9 mouse cellular contexts compared by ENCODE assay signal in genomic region chr9:21630673-21631072, GRCm38 (mm10). TPM values are rescaled to one million over a fixed set of nuclear protein-coding genes. Genes with fewer than 3 reads are reported as not detected.
DNase-seq lines count a peak whose midpoint lies in the region; ATAC-seq lines count a peak whose summit lies in the region.
"Had no signal": no experiment of that assay in that cellular context is flagged by ENCODE, and none has a peak within 500 bp of the region (broad histone marks: within the 10 kb centered on the region; RNA-seq: fewer than 3 reads in every experiment).

No protein-coding gene starts in this region.

- H3K36me3 ChIP-seq in hindbrain, embryonic 10.5 days: peaks cover 57% of the 10 kb centered on the region
- peaks cover 9% of the 10 kb centered on the region for H3K36me3 ChIP-seq in hindbrain, embryonic 16.5 days (ENCODE audit: control insufficient read depth, insufficient read depth, low read length)
- H3K36me3 ChIP-seq in embryonic facial prominence, embryonic 11.5 days (replicated peaks; ENCODE audit: control insufficient read depth, insufficient read depth, low read depth, low read length): peaks cover 3% of the 10 kb centered on the region

- no peak for ATAC-seq in hindbrain, embryonic 16.5 days
- no peak for ATAC-seq in embryonic facial prominence, embryonic 11.5 days (replicated peaks; ENCODE audit: insufficient number of reproducible peaks, low FRiP score, low TSS enrichment, low read depth)

- no peak overlapping the region for H3K4me2 ChIP-seq in hindbrain, embryonic 16.5 days (ENCODE audit: low read length)
- no peak overlapping the region for H3K4me2 ChIP-seq in embryonic facial prominence, embryonic 11.5 days (ENCODE audit: low read depth, low read length)
- H3K4me2 ChIP-seq: embryonic facial prominence, embryonic 13.5 days had no signal

- no peak overlapping the region for H3K4me3 ChIP-seq in hindbrain, embryonic 10.5 days
- no peak overlapping the region for H3K4me3 ChIP-seq in hindbrain, embryonic 16.5 days (ENCODE audit: low read length)
- H3K4me3 ChIP-seq in embryonic facial prominence, embryonic 11.5 days (ENCODE audit: low read depth, low read length): no peak overlapping the region
- H3K4me3 ChIP-seq: embryonic facial prominence, embryonic 13.5 days had no signal

- H3K27me3 ChIP-seq in hindbrain, embryonic 10.5 days (ENCODE audit: insufficient read depth, poor library complexity, severe bottlenecking): no peaks in the 10 kb centered on the region
- no peaks in the 10 kb centered on the region for H3K27me3 ChIP-seq in hindbrain, embryonic 16.5 days (replicated peaks; ENCODE audit: control insufficient read depth, insufficient read depth, low read length)
- no peaks in the 10 kb centered on the region for H3K27me3 ChIP-seq in embryonic facial prominence, embryonic 11.5 days (ENCODE audit: control insufficient read depth, insufficient read depth, low read length)
- H3K27me3 ChIP-seq: embryonic facial prominence, embryonic 13.5 days had no signal

- WGBS in hindbrain, embryonic 10.5 days: 88% methylated on average over 3 of the region's 3 CpGs
- 78% methylated on average over 3 of the region's 3 CpGs for WGBS in hindbrain, embryonic 16.5 days
- 86% methylated on average over 3 of the region's 3 CpGs for WGBS in embryonic facial prominence, embryonic 11.5 days

- DNase-seq in hindbrain, embryonic 10.5 days (ENCODE audit: low spot score): peak; percentile 20
- peak; percentile 71 for DNase-seq in CD4-positive, CD25-positive, alpha-beta regulatory T cell, adult 2 months (ENCODE audit: low read depth, low spot score)
- DNase-seq in adrenal gland, postnatal 10 days: peak; percentile 59
- peak; percentile 43 for DNase-seq in embryonic facial prominence, embryonic 11.5 days (ENCODE audit: low spot score)
- DNase-seq in layer of hippocampus, postnatal 10 days (ENCODE audit: low spot score in 2 of 2): peak; percentile 34 to 51
- peak; percentile 58 for DNase-seq in retina, postnatal 1 day
- no peak for DNase-seq in Muller cell, postnatal 12 days (ENCODE audit: inconsistent ontology term)

- H3K9me3 ChIP-seq in hindbrain, embryonic 10.5 days: no peaks in the 10 kb centered on the region
- no peaks in the 10 kb centered on the region for H3K9me3 ChIP-seq in hindbrain, embryonic 16.5 days (ENCODE audit: control insufficient read depth, low read length)
- H3K9me3 ChIP-seq in embryonic facial prominence, embryonic 11.5 days (replicated peaks; ENCODE audit: control insufficient read depth, low read length): no peaks in the 10 kb centered on the region
- H3K9me3 ChIP-seq: embryonic facial prominence, embryonic 13.5 days had no signal

- H3K27ac ChIP-seq in hindbrain, embryonic 10.5 days: no peak overlapping the region
- no peak overlapping the region for H3K27ac ChIP-seq in hindbrain, embryonic 16.5 days (ENCODE audit: low read depth, low read length)
- H3K27ac ChIP-seq in embryonic facial prominence, embryonic 11.5 days (replicated peaks; ENCODE audit: low read depth, low read length): no peak overlapping the region
- H3K27ac ChIP-seq: embryonic facial prominence, embryonic 13.5 days had no signal

- no peak overlapping the region for H3K9ac ChIP-seq in hindbrain, embryonic 16.5 days (ENCODE audit: low read depth, low read length)
- no peak overlapping the region for H3K9ac ChIP-seq in embryonic facial prominence, embryonic 11.5 days (replicated peaks; ENCODE audit: low read length)
- H3K9ac ChIP-seq: embryonic facial prominence, embryonic 13.5 days had no signal

- H3K4me1 ChIP-seq in hindbrain, embryonic 10.5 days (replicated peaks): 0 out of 2 replicates have a peak, but pooled peaks cover 2% of the 10 kb centered on the region
- peaks cover 3% of the 10 kb centered on the region; the same call in 1 of the 2 replicates for H3K4me1 ChIP-seq in hindbrain, embryonic 16.5 days (ENCODE audit: control insufficient read depth, insufficient read depth, low read depth, low read length)
- H3K4me1 ChIP-seq in embryonic facial prominence, embryonic 11.5 days (ENCODE audit: control insufficient read depth, insufficient read depth, low read length): no peaks in the 10 kb centered on the region

RNA-seq across cellular contexts. Expression of gene Smarca4, which starts 14.7 kb away (rescaled TPM):
- 153 and 173 TPM in 2 replicates for polyA plus RNA-seq in hindbrain, embryonic 10.5 days (2016; fragmentation: Nextera tagmentation; extraction: Ambion mirVana)
- polyA plus RNA-seq in hindbrain, embryonic 16.5 days (2015; fragmentation: Nextera tagmentation; extraction: Ambion mirVana): 109 and 130 TPM in 2 replicates
- 10 to 100 TPM; 58.7 to 64.8 TPM for total RNA-seq in adrenal gland, postnatal 10 days (2021)
- 106 and 119 TPM in 2 replicates for polyA plus RNA-seq in embryonic facial prominence, embryonic 11.5 days (2014; fragmentation: Nextera tagmentation; extraction: Ambion mirVana)
- 100 to 1,000 TPM; 122 to 123 TPM for total RNA-seq in layer of hippocampus, postnatal 10 days (2021)

RNA-seq across cellular contexts. Expression of gene Yipf2, which starts 38.0 kb away (rescaled TPM):
- polyA plus RNA-seq in hindbrain, embryonic 10.5 days (2016; fragmentation: Nextera tagmentation; extraction: Ambion mirVana): 21.5 and 23.7 TPM in 2 replicates
- 25.6 and 26.1 TPM in 2 replicates for polyA plus RNA-seq in hindbrain, embryonic 16.5 days (2015; fragmentation: Nextera tagmentation; extraction: Ambion mirVana)
- 10 to 100 TPM; 22.9 to 25.1 TPM for total RNA-seq in adrenal gland, postnatal 10 days (2021)
- 13.1 and 13.8 TPM in 2 replicates for polyA plus RNA-seq in embryonic facial prominence, embryonic 11.5 days (2014; fragmentation: Nextera tagmentation; extraction: Ambion mirVana)
- 10 to 100 TPM; 11.3 to 12.3 TPM for total RNA-seq in layer of hippocampus, postnatal 10 days (2021)

RNA-seq across cellular contexts. Expression of gene Timm29, which starts 38.2 kb away (rescaled TPM):
- polyA plus RNA-seq in hindbrain, embryonic 10.5 days (2016; fragmentation: Nextera tagmentation; extraction: Ambion mirVana): 33.8 and 38.4 TPM in 2 replicates
- polyA plus RNA-seq in hindbrain, embryonic 16.5 days (2015; fragmentation: Nextera tagmentation; extraction: Ambion mirVana): 51.8 and 53.4 TPM in 2 replicates
- total RNA-seq in adrenal gland, postnatal 10 days (2021): 10 to 100 TPM; 46.3 to 48.3 TPM
- polyA plus RNA-seq in embryonic facial prominence, embryonic 11.5 days (2014; fragmentation: Nextera tagmentation; extraction: Ambion mirVana): 51.2 and 52.9 TPM in 2 replicates
- 10 to 100 TPM; 53.7 to 54.6 TPM for total RNA-seq in layer of hippocampus, postnatal 10 days (2021)
